Mouse (Mus musculus) CH12.LX (cell line): ENCODE results near the gene Jak2. TPM values are rescaled to one million over a fixed set of nuclear protein-coding genes. Genes with fewer than 3 reads are reported as not detected.

ENCODE experiments used
- DNase-seq: peaks from one replicate; pipeline ENCODE4 v3.0.0-alpha.2; 2013; ENCODE audit errors: extremely low read depth
- H3K27ac ChIP-seq: 2 replicates; pipeline ENCODE4 v1.5.1; 2012; ENCODE audit warnings: low read depth, mild to moderate bottlenecking, control low read depth, moderate library complexity; ENCODE audit not compliant: insufficient read depth
- H3K27me3 ChIP-seq: replicated peaks from 2 replicates; pipeline ENCODE3; 2012; ENCODE audit warnings: inconsistent platforms
- H3K36me3 ChIP-seq, 2 experiments: replicated peaks in 1 of 2; 2 replicates each; pipeline versions ENCODE3 to v1.6.1; 2012; ENCODE audit warnings: inconsistent platforms in 1 of 2, low read length in 1 of 2, mild to moderate bottlenecking in 1 of 2, mixed read lengths in 1 of 2, moderate library complexity in 1 of 2; ENCODE audit not compliant: control insufficient read depth in 1 of 2, insufficient read depth in 1 of 2
- H3K4me1 ChIP-seq, 2 experiments: 2 replicates each; pipeline ENCODE4 v1.6.1; 2012; ENCODE audit warnings: inconsistent platforms in 1 of 2, moderate library complexity in 1 of 2; ENCODE audit not compliant: insufficient read depth in 2 of 2, control insufficient read depth in 1 of 2
- H3K4me2 ChIP-seq: 2 replicates; pipeline ENCODE4 v1.6.1; 2012; ENCODE audit warnings: low read depth, mild to moderate bottlenecking, control low read depth; ENCODE audit not compliant: poor library complexity, insufficient read depth, severe bottlenecking
- H3K4me3 ChIP-seq, 3 experiments: fragments of 150-350 bp in 1 of 3; sonication (generic) in 1 of 3; replicated peaks in 1 of 3; 2 replicates each; pipeline versions ENCODE3 to v1.5.1; 2011 to 2012; ENCODE audit warnings: low read depth in 2 of 3, low read length in 2 of 3, mild to moderate bottlenecking in 2 of 3, moderate library complexity in 2 of 3, control low read depth in 1 of 3, improper control_type of control experiment in 1 of 3, inconsistent platforms in 1 of 3, mixed read lengths in 1 of 3; ENCODE audit not compliant: poor library complexity in 1 of 3
- H3K79me2 ChIP-seq: replicated peaks from 2 replicates; pipeline ENCODE4 v1.6.1; 2012; ENCODE audit warnings: mild to moderate bottlenecking, moderate library complexity; ENCODE audit not compliant: control insufficient read depth, poor library complexity, insufficient read depth, severe bottlenecking; ENCODE audit errors: extremely low read depth
- H3K9ac ChIP-seq: 2 replicates; pipeline ENCODE4 v1.6.1; 2012; ENCODE audit warnings: low read depth, mild to moderate bottlenecking, control low read depth, moderate library complexity; ENCODE audit not compliant: insufficient read depth
- H3K9me3 ChIP-seq: replicated peaks from 2 replicates; pipeline ENCODE3; 2012; ENCODE audit warnings: low read length, inconsistent platforms, mixed read lengths
- BHLHE40 ChIP-seq: IDR thresholded peaks from 2 replicates; pipeline ENCODE4 v1.6.1; 2011; ENCODE audit warnings: mild to moderate bottlenecking, low read depth, low read length, improper control_type of control experiment
- CHD2 ChIP-seq: IDR thresholded peaks from 2 replicates; pipeline ENCODE4 v1.6.1; 2011; ENCODE audit warnings: low read length, improper control_type of control experiment
- ELF1 ChIP-seq: IDR thresholded peaks from 2 replicates; pipeline ENCODE4 v1.6.1; 2014; ENCODE audit warnings: low read depth, mild to moderate bottlenecking, inconsistent platforms, low read length, improper control_type of control experiment
- EP300 ChIP-seq: IDR thresholded peaks from 2 replicates; pipeline ENCODE4 v1.6.1; 2011; ENCODE audit warnings: low read length, improper control_type of control experiment
- GABPA ChIP-seq: IDR thresholded peaks from 2 replicates; pipeline ENCODE4 v1.6.1; 2012; ENCODE audit warnings: low read depth, low read length, improper control_type of control experiment, inconsistent platforms; ENCODE audit not compliant: insufficient replicate concordance
- IRF4 ChIP-seq: IDR thresholded peaks from 2 replicates; pipeline ENCODE4 v1.6.1; 2014; ENCODE audit warnings: low read depth, mild to moderate bottlenecking, inconsistent platforms, low read length, improper control_type of control experiment
- JUN ChIP-seq: IDR thresholded peaks from 2 replicates; pipeline ENCODE4 v1.6.1; 2011; ENCODE audit warnings: low read depth, mild to moderate bottlenecking, low read length, improper control_type of control experiment, moderate library complexity; ENCODE audit not compliant: insufficient read depth
- JUND ChIP-seq: conservative IDR thresholded peaks from 2 replicates; pipeline ENCODE4 v1.6.1; 2011; ENCODE audit warnings: low read depth, low read length, improper control_type of control experiment
- KAT2A ChIP-seq: IDR thresholded peaks from 2 replicates; pipeline ENCODE4 v1.6.1; 2012; ENCODE audit warnings: low read length, improper control_type of control experiment, inconsistent platforms; ENCODE audit not compliant: insufficient replicate concordance
- MAFK ChIP-seq: IDR thresholded peaks from 2 replicates; pipeline ENCODE4 v1.6.1; 2011; ENCODE audit warnings: low read length, improper control_type of control experiment; ENCODE audit not compliant: insufficient replicate concordance
- NELFE ChIP-seq: IDR thresholded peaks from 2 replicates; pipeline ENCODE4 v1.6.1; 2011; ENCODE audit warnings: low read depth, low read length, improper control_type of control experiment
- PAX5 ChIP-seq: IDR thresholded peaks from 2 replicates; pipeline ENCODE4 v1.6.1; 2012; ENCODE audit warnings: low read length, inconsistent platforms, mixed read lengths
- POLR2A ChIP-seq: IDR thresholded peaks from 2 replicates; pipeline ENCODE4 v1.6.1; 2011; ENCODE audit warnings: low read depth, mild to moderate bottlenecking, improper control_type of control experiment, low read length
- RAD21 ChIP-seq: IDR thresholded peaks from 2 replicates; pipeline ENCODE4 v1.6.1; 2011; ENCODE audit warnings: low read depth, mild to moderate bottlenecking, low read length, improper control_type of control experiment, moderate library complexity
- SIN3A ChIP-seq: IDR thresholded peaks from 2 replicates; pipeline ENCODE4 v1.6.1; 2012; ENCODE audit warnings: low read length, improper control_type of control experiment, inconsistent platforms
- SMC3 ChIP-seq: IDR thresholded peaks from 2 replicates; pipeline ENCODE4 v1.6.1; 2011; ENCODE audit warnings: low read depth, low read length, improper control_type of control experiment
- USF1 ChIP-seq: IDR thresholded peaks from 2 replicates; pipeline ENCODE4 v1.6.1; 2014; ENCODE audit warnings: low read depth, mild to moderate bottlenecking, inconsistent platforms, low read length, improper control_type of control experiment
- ZKSCAN1 ChIP-seq: IDR thresholded peaks from 2 replicates; pipeline ENCODE4 v1.6.1; 2012; ENCODE audit warnings: low read depth, inconsistent platforms, low read length, improper control_type of control experiment, borderline replicate concordance
- ZNF384 ChIP-seq: IDR thresholded peaks from 2 replicates; pipeline ENCODE4 v1.6.1; 2012; ENCODE audit warnings: low read depth, low read length, improper control_type of control experiment, inconsistent platforms
- dilution Hi-C: fragments of 300-500 bp; cut with MboI; formaldehyde crosslinking; loops from 2 replicates; pipeline ENCODE4 v1.14.3; 2020; ENCODE audit warnings: low sequenced_read_pairs; ENCODE audit not compliant: extremely low pct_unique_long_range_greater_than_20kb, extremely low pct_ligation_motif_present
- in situ Hi-C: fragments of 300-500 bp; cut with MboI; formaldehyde crosslinking; loops from 3 replicates; pipeline ENCODE4 v1.14.3; 2019; ENCODE audit warnings: low sequenced_read_pairs, low pct_ligation_motif_present, low pct_unique_long_range_greater_than_20kb, mixed read lengths
- polyA plus RNA-seq: library from polyadenylated mRNA; unstranded; fragments of >175 nt; gene quantifications from 2 replicates; pipeline ENCODE4 v1.2.1, GENCODE M21; 2012; ENCODE audit warnings: low read depth; ENCODE audit not compliant: insufficient read length
- total RNA-seq, 2 experiments: library from RNA; depleted of rRNA; stranded (reverse); fragments of 300-350 nt in 1 of 2; fragments of >200 nt in 1 of 2; gene quantifications; 2 replicates each; pipeline ENCODE4 v1.2.3; 2012 to 2014

Gene Jak2
- total and polyA plus RNA-seq, 3 experiments, result 6.6 to 11.5 (median 8.4) TPM

- Histone ChIP-seq H3K79me2 (no peaks in the 10 kb centered on the region; the same call in 1 of the 2 replicates), H3K4me1 (peaks cover 0 to 8% of the 10 kb centered on the region in 2 experiments; a peak in 1 of 4 replicates), H3K4me2 (no peak overlapping the region), H3K4me3 (no peak overlapping the region), H3K27me3 (no peaks in the 10 kb centered on the region), H3K36me3 (no peaks in the 10 kb centered on the region), H3K9me3 (no peaks in the 10 kb centered on the region), H3K9ac (peak overlapping the region; percentile 39; the same call in 1 of the 2 replicates), H3K27ac (no peak overlapping the region)
- DNase-seq, result no peak
- no peak for TF ChIP-seq JUND
- no peak for TF ChIP-seq MAFK
- TF ChIP-seq IRF4, result no peak
- no peak for TF ChIP-seq POLR2A
- no peak for TF ChIP-seq EP300
- TF ChIP-seq ZNF384, result no peak
- TF ChIP-seq PAX5, result no peak
- TF ChIP-seq CHD2, result no peak
- no peak for TF ChIP-seq BHLHE40
- TF ChIP-seq SMC3, result no peak
- TF ChIP-seq KAT2A, result no peak
- TF ChIP-seq USF1, result no peak
- no peak for TF ChIP-seq JUN
- TF ChIP-seq SIN3A, result no peak
- no peak for TF ChIP-seq GABPA
- in situ Hi-C loops, result no loop called here
- dilution Hi-C loops, result no loop called here
Observed at GRCm38 (mm10) chr19:29325852-29326180, 74.2 kb downstream of the Jak2 start.

DNA sequence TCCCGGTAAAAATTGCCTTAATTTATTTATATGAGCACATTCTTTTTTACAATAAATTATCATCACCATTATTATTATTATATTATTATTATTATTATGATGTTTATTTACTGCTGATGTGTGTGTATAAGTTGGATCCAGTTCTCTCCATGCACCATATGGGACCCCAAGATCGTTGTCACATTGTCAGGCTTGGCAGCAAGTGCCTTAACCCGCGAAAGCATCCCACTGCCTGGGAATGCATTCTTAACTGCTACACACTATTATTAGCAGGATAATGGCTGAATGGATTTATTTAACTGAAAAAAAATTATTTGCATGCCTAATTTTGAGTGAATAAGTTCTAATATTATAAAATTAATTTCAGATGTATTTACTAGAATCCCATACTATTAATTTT, 74.8 kb downstream of the Jak2 start:
- no peak overlapping the region for H3K9ac ChIP-seq
- no peak overlapping the region for H3K4me3 ChIP-seq
- in situ Hi-C loops (no loop called here), dilution Hi-C loops (no loop called here)
- H3K4me1 ChIP-seq, result peaks cover 0 to 8% of the 10 kb centered on the region in 2 experiments; a peak in 1 of 4 replicates
- no peaks in the 10 kb centered on the region for H3K27me3 ChIP-seq
- H3K27ac ChIP-seq, result no peak overlapping the region
- no peaks in the 10 kb centered on the region for H3K9me3 ChIP-seq
- H3K79me2 ChIP-seq, result no peaks in the 10 kb centered on the region; the same call in 1 of the 2 replicates
- no peak for TF ChIP-seq NELFE
- TF ChIP-seq USF1, result no peak
- no peak for TF ChIP-seq JUN
- no peak for TF ChIP-seq ZKSCAN1
- TF ChIP-seq PAX5, result no peak
- TF ChIP-seq SIN3A, result no peak
- no peak for TF ChIP-seq RAD21
- no peak for TF ChIP-seq ELF1
- TF ChIP-seq MAFK, result no peak
- H3K36me3 ChIP-seq, result no peaks in the 10 kb centered on the region
- H3K4me2 ChIP-seq, result no peak overlapping the region
- no peak for DNase-seq
